Mouse (Mus musculus) embryo, embryonic 11.5 days (tissue): ENCODE measurements around the gene Klc3.
A peak's percentile ranks its signal among the peaks of the same experiment; 100 is the strongest.

Experiments
- DNase-seq: peaks from one replicate; pipeline ENCODE4 v3.0.0-alpha.2; 2012; ENCODE audit warnings: low read depth, low spot score

Gene Klc3

DNA sequence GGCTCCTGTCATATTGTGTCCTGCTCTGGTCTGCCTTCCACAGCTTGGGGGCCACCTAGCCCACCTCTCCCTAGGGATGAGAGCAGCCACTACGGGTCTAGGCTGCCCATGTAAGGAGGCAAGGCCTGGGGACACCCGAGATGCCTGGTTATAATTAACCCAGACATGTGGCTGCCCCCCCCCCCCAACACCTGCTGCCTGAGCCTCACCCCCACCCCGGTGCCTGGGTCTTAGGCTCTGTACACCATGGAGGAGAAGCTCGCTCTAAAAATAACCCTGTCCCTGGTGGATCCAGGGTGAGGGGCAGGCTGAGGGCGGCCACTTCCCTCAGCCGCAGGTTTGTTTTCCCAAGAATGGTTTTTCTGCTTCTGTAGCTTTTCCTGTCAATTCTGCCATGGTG is 5.8 kb upstream of the Klc3 start:
- DNase-seq = no peak

DNA sequence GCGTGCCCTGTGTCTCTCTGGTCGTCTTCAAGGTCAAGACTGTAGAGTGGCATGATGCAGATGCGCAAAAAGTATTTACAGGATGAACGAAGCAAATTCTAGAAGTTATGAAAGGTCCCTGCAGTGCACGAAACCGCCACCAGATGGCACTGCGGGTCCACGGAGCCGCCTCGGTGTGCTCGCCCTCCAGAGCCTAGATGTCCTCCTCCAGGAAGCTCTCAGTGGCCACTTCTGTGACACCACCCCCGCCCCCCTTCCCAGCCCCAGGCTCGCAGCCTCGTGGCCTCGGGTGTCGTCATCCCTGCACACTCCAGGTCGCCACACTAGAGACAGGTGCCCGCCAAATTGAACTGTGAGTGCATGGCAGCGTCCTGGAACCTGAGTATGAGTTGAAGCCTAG is 1.5 kb upstream of the Klc3 start:
- DNase-seq = peak; percentile 62

DNA sequence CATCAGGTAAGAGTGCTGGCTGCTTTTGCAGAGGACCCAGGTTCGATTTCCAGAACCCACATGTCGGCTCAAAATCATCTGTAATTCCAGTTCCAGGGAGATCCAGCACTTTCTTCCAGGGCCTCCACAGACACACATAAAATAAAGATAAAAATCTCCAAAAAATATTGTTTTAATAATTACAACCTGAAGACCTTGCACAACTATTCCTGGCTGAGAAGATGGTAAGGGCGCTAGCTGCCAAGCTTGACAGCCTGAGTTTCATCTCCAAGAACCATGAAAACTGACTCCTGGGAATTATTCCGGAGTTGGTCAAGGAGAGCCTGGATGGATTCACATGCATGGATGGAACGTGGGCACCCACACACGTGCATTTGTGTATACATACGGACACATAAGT is 572 bp upstream of the Klc3 start, which contains the start of gene Ckm:
Gene Ckm (plus strand): TSS at position 301 of the 400 bp plus-strand sequence.
- no peak for DNase-seq

DNA sequence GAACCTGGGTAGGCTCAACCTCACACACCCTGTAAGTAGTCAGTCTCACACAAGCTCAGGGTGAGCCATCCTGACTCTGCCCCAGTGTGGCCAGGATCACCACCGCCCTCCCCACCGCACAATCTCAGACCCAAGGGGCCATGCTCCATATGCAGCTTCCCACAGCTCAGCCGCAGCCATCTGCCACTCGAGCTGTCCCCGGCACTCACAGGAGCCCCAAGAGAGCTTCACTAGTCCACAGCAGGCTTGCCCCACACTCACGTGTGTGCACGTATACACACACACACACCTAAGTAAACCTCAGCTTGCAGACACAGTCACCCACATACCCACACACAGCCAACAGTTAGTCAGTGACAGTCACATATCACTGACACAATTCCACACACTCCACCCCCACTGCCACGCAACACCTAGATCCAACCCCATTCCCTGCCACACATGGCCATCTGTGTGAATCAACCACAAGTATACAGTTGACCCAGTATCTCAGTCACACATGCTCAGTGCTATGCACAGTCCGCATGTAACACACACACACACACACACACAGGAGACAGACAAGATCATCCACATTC is 1.3 kb downstream of the Klc3 start:
- no peak for DNase-seq

DNA sequence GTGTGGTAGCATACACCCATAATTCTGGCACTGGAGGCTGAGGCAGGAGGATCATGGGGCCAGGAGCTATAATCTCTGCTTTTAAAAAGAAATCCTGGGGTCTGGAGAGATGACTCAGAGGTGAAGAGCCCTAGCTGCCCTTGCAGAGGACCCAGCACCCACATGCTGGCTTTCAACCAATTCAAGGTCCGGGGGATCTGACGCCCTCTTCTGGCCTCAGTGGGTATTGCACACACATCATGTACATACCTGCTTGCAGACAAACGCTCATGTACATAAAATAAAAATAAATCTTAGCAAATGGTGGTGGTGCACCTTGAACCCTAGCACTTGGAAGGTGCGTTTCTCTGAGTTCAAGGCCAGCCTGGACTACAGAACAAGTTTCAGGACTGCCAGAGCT is 3.0 kb downstream of the Klc3 start:
- no peak for DNase-seq

DNA sequence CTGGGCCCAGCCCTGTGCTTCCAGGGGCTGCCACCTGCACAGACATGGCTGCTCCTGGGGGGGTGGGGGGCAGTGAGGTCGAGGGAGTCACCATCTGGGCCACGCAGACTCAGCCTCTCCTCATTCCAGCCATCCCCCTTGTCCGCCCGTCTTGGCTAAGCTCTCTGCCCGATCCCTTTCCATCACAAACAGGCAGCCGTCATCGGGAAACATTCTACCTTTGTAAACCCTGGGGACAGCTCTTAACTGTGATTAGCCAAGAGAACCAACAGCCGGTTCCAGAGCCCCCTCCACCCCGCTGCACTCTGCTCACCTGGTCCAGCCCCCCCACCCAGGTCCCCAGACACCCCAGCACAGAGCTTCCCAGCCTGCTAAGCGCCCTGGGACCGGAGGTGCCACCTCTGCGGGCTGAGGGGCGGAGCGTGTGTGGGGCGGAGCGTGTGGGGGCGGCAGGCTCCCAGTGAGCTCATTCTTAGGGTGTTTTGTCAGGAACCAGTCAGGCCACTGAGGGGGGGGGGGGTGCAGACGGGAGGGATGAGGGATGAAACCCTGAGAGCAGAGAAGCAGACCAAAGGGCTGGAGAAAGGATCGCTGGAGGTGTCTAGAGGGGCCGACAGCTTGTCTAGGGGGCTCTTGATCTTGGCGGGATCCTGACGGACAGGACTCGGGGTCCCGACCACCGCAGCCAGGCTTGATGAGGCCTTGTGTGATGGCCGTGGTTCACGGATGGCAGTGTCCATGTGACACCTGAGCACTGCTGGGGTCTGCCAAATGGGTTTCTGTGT is 4.2 kb downstream of the Klc3 start:
- no peak for DNase-seq

DNA sequence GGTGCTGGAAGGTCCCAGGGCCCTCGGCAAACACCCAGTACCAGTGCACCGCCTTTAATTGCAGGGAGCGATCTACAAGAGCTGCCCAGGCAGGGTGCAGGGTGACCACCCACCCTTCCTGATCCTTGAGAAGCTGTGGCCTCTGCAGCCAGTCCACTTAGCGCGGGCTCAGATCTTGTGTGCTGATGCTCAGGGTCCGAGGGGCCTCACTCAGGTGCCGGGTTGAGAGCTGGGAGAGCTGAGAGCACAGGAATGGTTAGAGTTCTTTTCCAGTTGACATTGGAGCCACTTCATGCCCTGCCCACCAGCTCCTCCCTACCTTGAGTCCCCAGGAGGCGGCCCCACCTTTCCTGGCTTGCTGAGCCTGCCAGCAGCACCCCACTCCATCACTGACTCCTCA is 9.4 kb downstream of the Klc3 start:
- DNase-seq = no peak

DNA sequence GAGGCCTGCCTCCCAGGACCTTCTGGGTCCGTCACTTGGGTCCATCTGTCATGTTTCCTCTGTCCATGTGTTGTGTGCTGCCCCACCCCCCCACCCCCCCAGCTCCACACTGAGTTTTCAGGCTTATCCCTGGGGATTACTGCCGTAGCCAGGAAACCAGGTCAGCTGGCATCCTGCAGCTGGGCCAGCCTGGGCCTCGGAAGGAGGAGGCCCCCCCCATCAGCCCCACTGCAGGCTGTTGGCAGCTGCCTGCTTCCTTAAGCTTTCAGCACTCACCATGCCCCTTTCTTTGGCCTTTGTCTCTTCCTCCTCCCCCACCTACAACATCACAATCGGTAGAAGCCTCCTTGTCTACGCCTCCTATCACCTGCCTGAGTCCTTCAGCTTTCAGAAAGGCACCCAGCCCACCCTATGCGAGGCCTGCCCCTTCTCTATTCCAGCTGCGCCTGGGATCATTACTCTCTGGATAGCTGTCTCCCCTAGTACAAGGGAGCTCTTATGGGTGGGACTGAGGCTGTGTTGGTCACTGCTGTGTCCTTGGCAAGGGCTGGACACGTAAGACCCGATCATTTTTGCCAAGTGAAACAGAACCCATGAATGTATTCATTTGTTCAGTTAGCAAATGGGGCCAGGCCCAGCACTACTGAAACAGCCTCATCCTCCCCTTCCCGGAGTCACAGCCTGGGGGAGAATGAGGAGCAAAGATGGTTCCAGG is 15.0 kb downstream of the Klc3 start:
- no peak for DNase-seq

DNA sequence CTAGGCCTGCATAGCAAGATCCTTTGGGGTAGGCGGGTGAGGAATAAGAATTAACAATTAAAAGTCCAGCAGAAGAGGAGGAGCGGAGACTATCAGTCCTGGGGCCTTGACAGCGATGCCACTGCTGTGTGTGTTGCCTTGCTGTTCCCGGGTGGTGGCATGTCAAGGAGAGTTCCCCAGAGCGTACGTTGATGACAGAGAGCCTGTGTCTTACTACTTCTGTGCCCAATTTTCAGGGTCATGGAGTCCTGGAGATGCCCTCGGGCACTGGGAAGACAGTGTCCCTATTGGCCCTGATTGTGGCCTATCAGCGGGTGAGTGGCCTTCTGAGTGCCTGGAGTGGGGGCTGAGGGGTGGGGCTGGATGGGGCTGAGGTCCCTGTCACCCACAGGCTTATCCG is 20.2 kb downstream of the Klc3 start:
- DNase-seq = no peak

DNA sequence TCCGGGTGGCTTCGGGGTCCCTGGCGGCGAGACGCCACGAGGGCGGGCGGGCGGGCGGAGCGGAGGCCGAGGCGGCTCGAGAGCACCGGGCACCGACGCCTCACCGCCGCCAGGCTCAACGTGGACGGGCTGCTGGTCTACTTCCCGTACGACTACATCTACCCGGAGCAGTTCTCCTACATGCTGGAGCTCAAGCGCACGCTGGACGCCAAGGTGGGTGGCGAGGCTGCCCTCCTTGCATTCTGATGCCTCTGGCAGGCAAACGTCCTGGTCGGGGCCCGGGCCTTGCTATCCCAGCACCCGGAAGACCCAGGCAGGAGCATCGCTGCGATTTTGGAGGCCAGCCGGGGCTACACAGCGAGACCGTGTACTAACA is 21.8 kb downstream of the Klc3 start:
- peak; percentile 13 for DNase-seq

DNA sequence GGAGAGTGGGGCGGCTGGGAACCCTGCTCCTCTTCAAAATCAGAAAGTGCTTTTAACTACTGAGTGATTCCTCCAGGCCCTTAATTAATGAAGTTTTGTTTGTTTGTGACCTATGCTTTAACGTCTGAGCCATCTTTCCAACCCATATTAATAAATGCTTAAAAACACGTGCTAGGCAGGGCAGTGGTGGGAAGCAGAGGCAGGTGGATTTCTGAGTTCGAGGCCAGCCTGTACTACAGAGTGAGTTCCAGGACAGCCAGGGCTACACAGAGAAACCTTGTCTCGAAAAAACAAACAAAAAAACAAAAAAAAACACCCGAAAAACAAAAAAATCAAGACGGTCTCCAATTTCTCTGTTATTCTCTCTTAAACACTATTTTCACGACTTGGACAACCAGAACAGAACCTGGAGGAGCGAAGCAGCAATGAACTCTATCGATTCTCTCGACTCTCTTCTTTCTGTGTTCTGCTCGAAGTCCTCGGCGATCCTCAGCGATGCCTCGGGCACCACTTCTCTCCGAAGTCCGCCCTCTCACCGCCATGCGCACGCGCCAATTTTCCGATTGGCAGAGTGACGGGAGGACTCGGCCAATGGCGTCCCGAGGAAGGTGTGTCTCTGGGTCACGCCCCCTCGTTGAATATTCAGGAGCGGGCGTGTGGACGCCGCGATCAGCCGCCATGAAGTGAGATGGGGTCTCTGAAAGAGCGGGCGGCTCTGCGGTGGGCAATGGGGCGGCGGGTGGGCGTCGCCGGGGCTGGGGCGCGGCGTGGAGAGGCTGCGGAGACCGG is 22.3 kb downstream of the Klc3 start, which contains the start of gene Ercc2:
Gene Ercc2 (plus strand): TSS at position 634 of the 789 bp plus-strand sequence.
- DNase-seq = peak; percentile 100

DNA sequence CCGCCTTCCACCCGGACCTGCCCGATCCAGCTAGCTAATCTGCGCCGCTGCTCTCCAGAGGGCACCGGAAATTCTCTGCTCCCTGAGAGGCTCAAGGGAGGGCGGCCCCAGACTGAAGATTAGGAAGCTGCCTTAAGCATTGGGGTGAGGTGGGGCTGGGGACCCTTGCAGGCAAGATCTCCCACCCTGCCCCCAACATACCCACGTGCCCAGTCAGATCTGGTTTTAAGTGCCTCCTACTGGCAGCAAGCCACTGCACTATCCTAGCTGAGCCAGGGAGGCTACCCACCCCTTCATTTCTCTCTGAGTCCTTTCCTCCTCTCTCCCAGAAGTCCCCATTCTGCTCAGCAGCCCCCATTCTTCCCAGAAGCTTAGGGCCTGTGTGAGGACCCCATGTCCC is 25.9 kb downstream of the Klc3 start:
- DNase-seq = no peak

DNA sequence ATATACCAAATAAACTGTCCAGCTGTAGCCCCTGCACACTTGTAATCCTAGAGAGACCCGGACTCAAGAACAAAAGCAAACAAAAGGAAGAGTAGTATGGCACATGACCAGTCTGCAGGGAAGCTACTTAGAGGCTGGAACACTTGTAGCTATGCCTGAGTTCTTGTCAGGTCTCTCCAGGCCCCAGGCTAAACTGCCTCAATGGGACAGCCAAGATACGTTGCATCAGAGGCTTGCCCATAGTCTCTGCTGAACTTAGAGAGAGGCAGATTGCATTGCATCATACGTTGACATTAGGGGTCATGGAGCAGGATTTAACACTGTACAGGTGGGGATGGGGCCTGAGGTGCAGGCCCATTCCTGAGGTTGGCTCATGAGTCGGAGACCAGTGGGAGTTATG is 27.9 kb downstream of the Klc3 start:
- DNase-seq = no peak

DNA sequence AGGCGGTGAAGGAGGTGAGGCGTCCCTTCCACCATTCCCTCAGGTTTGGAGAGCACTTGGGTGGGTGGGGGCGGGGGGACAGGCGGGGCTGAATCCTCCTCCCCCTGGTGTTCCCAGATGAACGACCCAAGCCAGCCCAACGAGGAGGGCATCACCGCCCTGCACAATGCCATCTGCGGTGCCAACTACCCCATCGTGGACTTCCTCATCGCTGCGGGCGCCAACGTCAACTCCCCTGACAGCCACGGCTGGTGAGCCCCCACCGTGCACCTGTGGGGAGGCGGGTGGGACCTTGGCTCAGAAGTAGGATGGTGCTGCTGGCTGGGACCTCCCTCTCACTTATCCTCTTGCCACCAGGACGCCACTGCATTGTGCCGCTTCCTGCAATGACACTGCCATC is 28.5 kb downstream of the Klc3 start:
- no peak for DNase-seq

DNA sequence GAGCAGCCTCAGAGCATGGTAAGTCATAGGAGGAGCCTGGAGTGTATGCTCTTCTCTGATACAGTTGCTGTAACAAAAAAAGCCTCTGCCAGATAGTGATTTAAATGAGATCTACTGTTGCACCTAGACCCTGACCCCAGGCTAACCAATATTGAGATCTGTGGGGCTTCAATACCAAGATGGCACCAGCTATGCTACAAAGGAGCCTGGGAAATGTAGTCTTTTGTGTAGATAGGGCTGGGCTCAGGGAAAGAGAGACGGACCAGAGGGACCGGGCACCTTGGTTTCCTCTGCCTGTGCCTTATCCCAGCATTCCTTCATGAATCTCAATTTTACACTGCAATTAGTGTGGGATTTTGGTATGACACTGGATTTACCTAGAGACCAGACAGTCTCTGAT is 30.5 kb downstream of the Klc3 start:
- no peak for DNase-seq

DNA sequence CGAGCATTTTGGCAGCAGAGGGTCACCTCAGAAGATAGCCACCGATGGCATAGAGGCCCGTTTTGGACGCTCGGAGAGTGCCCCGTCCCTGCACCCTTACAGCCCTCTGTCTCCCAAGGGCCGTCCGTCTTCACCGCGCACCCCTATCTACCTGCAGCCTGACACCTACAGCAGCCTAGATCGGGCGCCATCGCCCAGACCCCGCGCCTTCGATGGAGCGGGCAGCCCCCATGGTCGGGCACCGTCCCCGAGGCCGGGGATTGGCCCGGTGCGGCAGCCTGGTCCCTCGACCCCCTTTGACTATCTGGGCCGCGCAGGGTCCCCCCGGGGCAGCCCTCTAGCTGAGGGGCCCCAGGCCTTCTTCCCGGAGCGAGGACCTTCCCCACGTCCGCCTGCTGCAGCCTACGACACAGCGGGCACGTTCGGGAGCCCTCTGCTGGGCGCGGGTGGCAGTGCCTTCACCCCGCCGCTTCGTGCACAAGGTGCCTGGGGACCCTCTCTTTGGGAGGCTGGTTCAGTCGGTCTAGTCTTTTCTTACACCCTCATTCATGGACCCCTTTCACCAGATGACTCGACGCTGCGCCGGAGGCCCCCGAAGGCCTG is 34.0 kb downstream of the Klc3 start:
- peak; percentile 22 for DNase-seq

DNA sequence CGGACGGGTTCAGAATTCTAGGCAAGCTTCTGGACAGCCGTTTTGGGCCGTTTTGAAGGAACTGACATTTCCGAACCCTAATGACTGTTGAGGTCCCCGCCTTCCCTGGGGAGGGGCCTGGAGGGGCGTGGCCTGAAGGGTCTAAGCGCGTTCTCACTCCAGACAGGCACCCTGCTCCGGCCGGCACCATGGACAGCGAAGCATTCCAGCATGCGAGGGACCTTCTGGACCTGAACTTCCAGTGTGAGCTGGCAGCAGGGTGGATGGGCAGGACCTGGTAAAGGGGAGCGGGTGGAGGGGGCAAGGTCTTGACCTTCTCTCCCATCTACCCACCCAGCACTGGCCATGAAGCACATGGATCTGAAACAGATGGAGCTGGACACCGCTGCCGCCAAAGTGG is 35.5 kb downstream of the Klc3 start:
- no peak for DNase-seq

DNA sequence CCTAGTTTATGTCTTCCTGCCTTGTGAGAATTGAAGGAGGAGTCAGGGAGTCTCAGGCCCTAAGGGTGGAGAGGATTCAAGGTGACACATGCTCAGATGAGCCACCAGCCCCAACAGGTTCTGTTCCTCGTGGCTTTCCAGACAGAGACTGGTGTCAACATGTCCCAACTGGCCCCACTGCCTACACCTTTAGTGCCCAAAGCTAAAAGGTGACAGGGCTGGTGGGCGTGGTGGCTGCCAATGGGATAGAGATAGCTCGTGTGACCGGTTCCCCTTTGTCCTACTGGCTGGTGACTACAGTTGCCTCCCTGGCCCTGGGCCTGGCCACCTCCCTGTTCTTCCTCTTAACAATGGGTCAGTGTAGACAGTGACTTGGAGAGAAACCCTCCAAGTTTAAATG is 38.5 kb downstream of the Klc3 start:
- DNase-seq = no peak

DNA sequence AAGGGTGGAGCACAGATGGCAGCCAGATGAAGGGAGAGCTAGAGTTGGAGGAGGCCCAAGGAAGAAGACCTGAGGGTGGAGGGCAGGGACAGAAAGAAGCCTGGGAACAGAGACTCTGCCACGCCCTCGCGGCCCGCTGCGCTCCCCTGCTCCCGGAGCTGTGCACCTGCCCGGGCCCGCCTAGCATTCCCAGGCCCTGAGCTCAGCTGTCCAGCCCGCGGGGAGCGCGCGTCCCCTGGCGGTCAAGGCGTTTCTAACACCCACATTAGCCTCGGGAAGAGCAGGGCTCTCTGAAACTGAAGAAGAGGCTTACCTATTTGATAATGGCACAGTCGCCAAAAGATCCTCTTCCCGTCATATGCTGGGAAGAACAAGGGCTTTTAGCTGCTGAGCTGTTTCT is 40.0 kb downstream of the Klc3 start:
- no peak for DNase-seq

DNA sequence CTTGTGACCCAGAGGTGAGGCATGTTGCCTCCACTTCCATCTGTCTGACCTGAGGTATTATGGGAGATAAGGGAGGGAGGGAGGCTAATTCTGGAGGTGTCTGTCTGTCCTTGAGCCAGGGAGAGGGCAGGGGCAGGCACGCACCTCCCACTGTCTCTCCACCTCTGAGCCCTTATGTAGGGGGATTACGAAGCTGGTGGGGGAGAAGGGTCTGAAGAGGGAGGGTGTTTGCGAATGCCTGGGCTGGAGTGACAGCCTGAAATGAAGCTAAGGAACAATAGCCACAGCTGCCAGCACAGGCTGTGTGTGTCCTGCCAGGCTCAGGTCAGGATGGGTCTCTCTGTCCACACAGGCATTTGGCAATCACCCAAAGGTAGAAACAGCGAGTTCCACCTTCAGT is 41.6 kb downstream of the Klc3 start:
- DNase-seq = no peak

DNA sequence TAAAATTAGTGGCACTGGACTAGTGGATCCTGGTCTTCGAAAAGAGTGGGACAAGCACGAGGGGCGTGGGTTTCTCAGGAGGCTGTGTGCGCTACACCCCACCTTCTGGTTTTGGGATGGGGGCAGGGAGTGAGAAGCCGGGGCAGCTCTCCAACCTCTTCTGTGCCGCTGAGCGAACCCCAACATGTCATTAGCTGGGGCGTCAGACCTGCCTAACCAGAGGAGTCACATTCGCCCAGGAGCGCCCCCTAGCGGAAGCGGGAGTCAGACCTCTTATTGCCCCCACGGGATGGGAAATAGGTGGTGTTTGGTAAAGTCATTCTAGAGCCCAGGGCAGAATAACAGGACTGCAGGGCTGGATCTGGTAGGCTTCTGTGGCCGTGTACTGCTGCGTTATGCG is 42.2 kb downstream of the Klc3 start:
- no peak for DNase-seq

DNA sequence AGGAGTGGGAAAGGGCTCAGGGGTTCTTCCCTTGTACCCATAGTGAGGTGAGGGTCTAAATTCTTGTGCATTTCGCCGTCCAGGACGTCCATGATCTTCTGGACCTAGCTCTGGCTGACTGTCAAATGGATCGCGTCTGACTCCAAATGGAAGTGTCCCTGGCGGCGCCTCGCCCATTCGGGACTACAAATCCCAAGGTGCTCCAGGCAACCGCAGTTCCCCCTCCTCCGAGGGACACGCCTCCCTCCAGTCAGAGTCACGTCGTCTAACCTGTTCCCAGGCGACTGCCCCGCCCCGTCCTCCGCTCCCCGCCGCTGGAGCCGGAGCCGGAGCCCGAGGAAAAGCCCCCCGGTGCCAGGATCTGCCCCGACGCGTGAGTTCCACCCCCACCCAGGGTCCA is 43.0 kb downstream of the Klc3 start:
- peak; percentile 74 for DNase-seq
